Mouse (Mus musculus): ENCODE measurements around the gene Gm21789. TPM values are rescaled to one million over a fixed set of nuclear protein-coding genes. Genes with fewer than 3 reads are reported as not detected.
"Not testable (repeated sequence)": the region's sequence is repeated elsewhere in the genome, so short reads cannot be mapped to it uniquely, and the experiment has no call there.

Gene Gm21789
- total RNA-seq (2015) (not detected in 2 replicates), total RNA-seq (2017) (not detected in 2 replicates)

- not testable (repeated sequence) for ATAC-seq (ENCODE audit: poor library complexity, severe bottlenecking)
Observed at GRCm38 (mm10) chrX:32941468-32941867, at the start of gene Gm21789. TSS of gene Gm21789 (plus strand) at chrX:32941768.

- not testable (repeated sequence) for ATAC-seq (ENCODE audit: poor library complexity, severe bottlenecking)
Observed at GRCm38 (mm10) chrX:32894325-32894724, 47.2 kb upstream of the Gm21789 start, which contains the start of gene Btbd35f30. TSS of gene Btbd35f30 (plus strand) at chrX:32894625.

GRCm38 (mm10) chrX:32973597-32973996, 32.0 kb downstream of the Gm21789 start, which contains the start of gene Btbd35f5:
TSS of gene Btbd35f5 (plus strand) at chrX:32973897.
- ATAC-seq (ENCODE audit: poor library complexity, severe bottlenecking), result not testable (repeated sequence)

Other genes with a start within 250 kb of the Gm21789 start
- not detected in 2 replicates for gene Btbd35f21, start 215.7 kb upstream of the Gm21789 start, total RNA-seq (2015)
- not detected in 2 replicates for gene Btbd35f21, start 215.7 kb upstream of the Gm21789 start, total RNA-seq (2017)
- not detected in 2 replicates for gene Btbd35f30, start 47.1 kb upstream of the Gm21789 start, total RNA-seq (2015)
- gene Btbd35f30, start 47.1 kb upstream of the Gm21789 start, total RNA-seq (2017), result not detected in 2 replicates
- gene Btbd35f5, start 32.1 kb downstream of the Gm21789 start, total RNA-seq (2015), result not detected in 2 replicates
- not detected in 2 replicates for gene Btbd35f5, start 32.1 kb downstream of the Gm21789 start, total RNA-seq (2017)